Mouse (Mus musculus): ENCODE data around the gene Dnah6. TPM values are rescaled to one million over a fixed set of nuclear protein-coding genes. Genes with fewer than 3 reads are reported as not detected.
A peak's percentile ranks its signal among the peaks of the same experiment; 100 is the strongest.

Dnah6 gene
- polyA plus RNA-seq, 1 experiment from 2014 or later: 0.03 TPM

DNA sequence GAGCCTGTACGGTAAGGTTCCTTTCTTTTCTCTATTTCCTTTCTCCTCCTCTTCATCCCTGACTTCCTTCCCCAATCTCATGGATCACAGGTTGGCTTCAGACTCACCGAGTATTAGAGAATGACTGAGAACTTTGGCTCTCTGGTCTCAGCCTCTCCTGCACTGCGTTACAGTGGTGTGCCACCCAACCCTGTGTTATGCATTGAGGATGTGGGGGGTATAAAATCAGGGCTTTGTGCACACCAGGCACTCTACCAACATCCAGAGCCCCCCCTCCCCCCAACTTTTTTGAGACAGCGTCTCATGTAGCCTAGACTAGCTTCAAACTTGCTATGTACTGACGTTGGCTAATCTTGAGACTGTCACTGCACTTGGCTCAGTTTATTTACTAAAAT, 227.8 kb downstream of the Dnah6 start:
- ATAC-seq (replicated peaks; ENCODE audit: insufficient number of reproducible peaks, low FRiP score, low TSS enrichment): no peak
- Histone ChIP-seq H3K9ac (ENCODE audit: low read depth, low read length) (no peak overlapping the region), H3K27me3 (ENCODE audit: control insufficient read depth, insufficient read depth, low read length) (no peaks in the 10 kb centered on the region), H3K9me3 (replicated peaks; ENCODE audit: control insufficient read depth, low read length) (no peaks in the 10 kb centered on the region), H3K4me3 (ENCODE audit: low read depth, low read length) (no peak overlapping the region), H3K27ac (ENCODE audit: low read depth, low read length) (no peak overlapping the region), H3K4me2 (no peak overlapping the region), H3K36me3 (ENCODE audit: control insufficient read depth, insufficient read depth, low read length) (no peaks in the 10 kb centered on the region), H3K4me1 (ENCODE audit: control insufficient read depth, insufficient read depth, low read length) (no peaks in the 10 kb centered on the region)
- 76% methylated on average over 5 of the region's 5 CpGs for WGBS (ENCODE audit: insufficient replicate concordance)

DNA sequence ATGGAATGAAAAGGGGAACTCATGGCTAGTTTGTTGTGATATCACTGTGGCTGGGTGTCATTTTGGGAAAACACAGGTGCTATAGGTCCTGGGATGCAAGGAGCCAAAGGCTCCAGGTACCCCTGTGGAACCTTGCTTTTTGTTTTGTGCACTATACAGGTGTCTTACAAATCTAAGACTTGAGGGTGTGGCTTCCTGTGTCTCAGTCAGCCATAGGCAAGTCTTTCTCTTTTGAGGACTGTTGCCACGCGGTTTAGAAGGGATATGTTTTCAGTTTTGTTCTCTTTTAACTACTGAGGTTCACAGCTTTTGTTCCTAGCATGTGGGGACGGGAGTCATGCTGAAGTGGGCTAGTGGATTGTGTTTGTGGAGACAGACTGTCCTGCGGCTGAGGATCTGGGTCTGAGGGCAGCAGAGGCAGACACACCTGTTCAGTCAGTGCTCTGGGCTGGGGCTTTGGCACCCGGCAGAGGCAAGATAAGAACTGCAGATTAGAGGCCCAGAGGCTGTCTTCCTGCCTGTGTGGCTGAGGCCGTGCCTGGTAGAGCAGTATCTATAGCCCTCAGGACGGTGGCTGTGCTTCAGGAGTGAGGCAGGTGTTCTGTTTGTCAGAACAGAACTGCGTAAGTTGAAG, 228.3 kb downstream of the Dnah6 start:
- Histone ChIP-seq H3K36me3 (ENCODE audit: control insufficient read depth, insufficient read depth, low read length) (no peaks in the 10 kb centered on the region), H3K27ac (ENCODE audit: low read depth, low read length) (no peak overlapping the region), H3K4me3 (ENCODE audit: low read depth, low read length) (no peak overlapping the region), H3K27me3 (ENCODE audit: control insufficient read depth, insufficient read depth, low read length) (no peaks in the 10 kb centered on the region), H3K4me2 (no peak overlapping the region), H3K9me3 (replicated peaks; ENCODE audit: control insufficient read depth, low read length) (no peaks in the 10 kb centered on the region), H3K4me1 (ENCODE audit: control insufficient read depth, insufficient read depth, low read length) (no peaks in the 10 kb centered on the region), H3K9ac (ENCODE audit: low read depth, low read length) (no peak overlapping the region)
- WGBS (ENCODE audit: insufficient replicate concordance): 47% methylated on average over 8 of the region's 8 CpGs
- no peak for ATAC-seq (replicated peaks; ENCODE audit: insufficient number of reproducible peaks, low FRiP score, low TSS enrichment)

DNA sequence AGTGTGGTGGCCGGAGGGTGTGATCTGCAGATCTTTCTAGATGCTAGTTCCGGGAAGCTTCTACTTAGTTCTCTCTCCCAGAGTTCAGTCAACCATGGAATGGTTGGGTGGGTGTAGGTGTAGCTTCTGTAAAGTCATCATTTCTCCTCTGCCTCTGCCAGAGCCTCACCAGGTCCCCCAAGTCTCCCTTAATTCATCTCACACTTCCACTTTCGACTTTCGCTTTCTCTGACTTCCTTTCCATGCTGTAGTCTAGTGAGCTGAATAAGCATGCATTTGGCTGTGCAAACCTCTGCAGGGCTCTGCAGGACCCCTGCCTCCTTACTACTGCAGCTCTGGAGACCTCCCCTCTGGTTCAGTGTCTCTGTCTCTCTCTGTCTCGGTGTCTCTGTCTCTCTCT, 231.2 kb downstream of the Dnah6 start:
- no peak for ATAC-seq (replicated peaks; ENCODE audit: insufficient number of reproducible peaks, low FRiP score, low TSS enrichment)
- Histone ChIP-seq H3K27me3 (ENCODE audit: control insufficient read depth, insufficient read depth, low read length) (no peaks in the 10 kb centered on the region), H3K4me2 (no peak overlapping the region), H3K9ac (ENCODE audit: low read depth, low read length) (no peak overlapping the region), H3K27ac (ENCODE audit: low read depth, low read length) (no peak overlapping the region), H3K36me3 (ENCODE audit: control insufficient read depth, insufficient read depth, low read length) (no peaks in the 10 kb centered on the region), H3K4me1 (ENCODE audit: control insufficient read depth, insufficient read depth, low read length) (no peaks in the 10 kb centered on the region), H3K4me3 (ENCODE audit: low read depth, low read length) (no peak overlapping the region), H3K9me3 (replicated peaks; ENCODE audit: control insufficient read depth, low read length) (no peaks in the 10 kb centered on the region)
- 76% methylated on average over 5 of the region's 5 CpGs for WGBS (ENCODE audit: insufficient replicate concordance)

DNA sequence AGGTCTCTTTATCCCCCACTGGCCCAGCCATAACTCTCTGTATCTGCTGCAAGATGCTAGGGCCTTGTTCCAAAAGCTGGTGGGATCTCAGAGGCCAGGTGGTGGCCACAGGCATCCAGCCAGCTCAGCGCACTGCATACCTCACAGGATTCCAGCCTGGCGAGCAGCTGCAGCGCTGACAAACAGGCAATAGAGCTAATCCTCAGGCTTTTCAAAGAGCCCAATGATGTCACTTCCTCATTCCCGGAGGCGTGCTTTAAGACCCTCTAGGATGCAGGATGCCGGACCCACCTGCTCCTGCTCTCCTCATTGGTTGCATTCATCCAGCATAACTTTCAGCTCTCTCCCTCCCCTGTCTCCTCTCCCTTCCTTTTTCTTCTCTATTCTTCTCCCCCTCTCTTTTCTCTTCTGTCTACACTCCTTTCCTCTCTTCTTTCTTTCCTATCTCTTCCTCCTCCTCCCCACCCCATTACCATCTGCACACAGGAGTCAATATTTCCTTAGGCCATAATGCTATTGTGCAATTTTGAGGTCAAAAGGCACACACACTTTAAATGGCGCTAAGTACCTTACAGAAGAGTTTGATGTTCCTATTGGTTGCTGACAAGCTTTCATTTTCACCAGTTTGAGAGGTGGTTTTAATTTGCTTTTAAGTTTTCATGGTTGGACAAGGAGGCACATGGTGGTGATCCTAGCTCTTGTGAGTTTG, 232.3 kb downstream of the Dnah6 start:
- no peak overlapping the region for H3K4me3 ChIP-seq (ENCODE audit: low read depth, low read length)
- H3K27ac ChIP-seq (ENCODE audit: low read depth, low read length): no peak overlapping the region
- H3K36me3 ChIP-seq (ENCODE audit: control insufficient read depth, insufficient read depth, low read length): no peaks in the 10 kb centered on the region
- H3K4me1 ChIP-seq (ENCODE audit: control insufficient read depth, insufficient read depth, low read length): no peaks in the 10 kb centered on the region
- no peak for ATAC-seq (replicated peaks; ENCODE audit: insufficient number of reproducible peaks, low FRiP score, low TSS enrichment)
- H3K27me3 ChIP-seq (ENCODE audit: control insufficient read depth, insufficient read depth, low read length): no peaks in the 10 kb centered on the region
- H3K4me2 ChIP-seq: no peak overlapping the region
- 40% methylated on average over 7 of the region's 7 CpGs for WGBS (ENCODE audit: insufficient replicate concordance)
- no peak overlapping the region for H3K9ac ChIP-seq (ENCODE audit: low read depth, low read length)
- H3K9me3 ChIP-seq (replicated peaks; ENCODE audit: control insufficient read depth, low read length): no peaks in the 10 kb centered on the region

DNA sequence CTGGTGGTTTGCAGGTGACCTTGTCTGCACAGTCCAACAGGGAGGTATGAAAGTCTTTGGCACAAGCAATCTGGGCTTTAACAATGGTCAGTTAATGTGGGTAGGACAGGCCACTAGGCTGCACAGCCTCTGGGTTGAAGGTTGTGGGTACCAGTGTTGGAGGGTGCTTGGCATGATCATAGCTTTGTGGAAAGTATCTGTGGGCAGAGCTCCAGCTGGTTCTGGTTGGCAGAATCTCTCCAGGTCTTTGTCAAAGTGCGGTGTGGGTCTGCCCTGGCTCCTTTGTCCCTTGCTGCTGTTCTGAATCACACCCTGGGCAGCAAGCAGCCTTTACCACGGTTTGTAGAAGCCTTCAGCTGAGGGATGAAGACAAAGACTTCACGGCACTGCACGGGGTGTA, 238.9 kb downstream of the Dnah6 start:
- Histone ChIP-seq H3K4me1 (ENCODE audit: control insufficient read depth, insufficient read depth, low read length) (0 out of 2 replicates have a peak, but pooled peaks cover 9% of the 10 kb centered on the region), H3K4me3 (ENCODE audit: low read depth, low read length) (no peak overlapping the region), H3K27me3 (ENCODE audit: control insufficient read depth, insufficient read depth, low read length) (no peaks in the 10 kb centered on the region), H3K36me3 (ENCODE audit: control insufficient read depth, insufficient read depth, low read length) (no peaks in the 10 kb centered on the region), H3K27ac (ENCODE audit: low read depth, low read length) (no peak overlapping the region), H3K9me3 (replicated peaks; ENCODE audit: control insufficient read depth, low read length) (no peaks in the 10 kb centered on the region), H3K4me2 (no peak overlapping the region), H3K9ac (ENCODE audit: low read depth, low read length) (no peak overlapping the region)
- ATAC-seq (replicated peaks; ENCODE audit: insufficient number of reproducible peaks, low FRiP score, low TSS enrichment): no peak
- WGBS (ENCODE audit: insufficient replicate concordance): 78% methylated on average over 4 of the region's 4 CpGs

DNA sequence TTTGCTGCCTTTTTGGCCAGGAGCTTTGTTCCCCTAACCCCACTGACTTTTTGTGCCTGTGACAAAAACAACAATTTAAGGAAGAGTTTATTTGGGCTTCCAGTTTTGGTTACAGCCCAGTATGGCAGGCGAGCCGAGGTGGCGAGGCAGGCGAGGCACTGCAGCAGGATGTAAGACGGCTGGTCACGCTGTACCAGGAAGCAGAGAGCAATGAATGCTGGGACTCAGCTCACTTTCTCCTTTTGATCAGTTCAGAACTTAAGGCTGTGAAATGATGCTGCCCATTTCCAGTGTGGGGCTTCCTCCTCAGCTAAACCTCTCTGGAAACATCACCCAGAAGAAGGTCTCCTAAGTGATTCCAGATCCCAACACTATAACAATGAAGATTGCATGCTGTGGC, 239.6 kb downstream of the Dnah6 start:
- no peak overlapping the region for H3K9ac ChIP-seq (ENCODE audit: low read depth, low read length)
- no peaks in the 10 kb centered on the region for H3K36me3 ChIP-seq (ENCODE audit: control insufficient read depth, insufficient read depth, low read length)
- ATAC-seq (replicated peaks; ENCODE audit: insufficient number of reproducible peaks, low FRiP score, low TSS enrichment): no peak
- H3K4me2 ChIP-seq: no peak overlapping the region
- 59% methylated on average over 6 of the region's 6 CpGs for WGBS (ENCODE audit: insufficient replicate concordance)
- no peaks in the 10 kb centered on the region for H3K9me3 ChIP-seq (replicated peaks; ENCODE audit: control insufficient read depth, low read length)
- H3K4me1 ChIP-seq (ENCODE audit: control insufficient read depth, insufficient read depth, low read length): 0 out of 2 replicates have a peak, but pooled peaks cover 9% of the 10 kb centered on the region
- no peak overlapping the region for H3K27ac ChIP-seq (ENCODE audit: low read depth, low read length)
- H3K27me3 ChIP-seq (ENCODE audit: control insufficient read depth, insufficient read depth, low read length): no peaks in the 10 kb centered on the region
- H3K4me3 ChIP-seq (ENCODE audit: low read depth, low read length): no peak overlapping the region

DNA sequence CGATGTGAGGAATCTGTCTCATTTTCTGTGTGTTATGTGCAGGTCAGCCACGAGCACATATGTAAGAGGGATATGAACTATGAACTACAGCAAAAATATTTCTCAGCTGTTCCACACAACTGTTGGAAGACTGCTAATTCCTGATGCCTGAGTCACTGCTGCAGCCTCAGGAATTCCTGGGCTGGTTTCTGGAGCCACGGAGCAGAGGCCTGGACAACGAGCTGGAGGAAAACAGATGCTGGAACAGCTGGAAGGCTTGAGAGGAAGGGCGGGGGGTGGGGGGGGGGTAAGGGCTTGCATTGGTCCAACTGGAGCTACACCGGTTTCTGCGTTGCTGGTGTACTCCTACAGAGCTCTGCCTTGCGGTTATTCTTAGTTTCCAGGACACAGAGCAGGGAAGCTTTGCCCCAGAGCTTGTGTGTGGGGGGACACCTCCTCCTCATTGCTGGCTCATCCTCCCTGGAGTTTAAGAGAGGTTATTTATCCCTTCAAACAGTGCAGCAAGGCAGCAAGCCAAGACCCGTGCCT, 240.3 kb downstream of the Dnah6 start:
- peak overlapping the region; percentile 32 for H3K4me2 ChIP-seq
- H3K9me3 ChIP-seq (replicated peaks; ENCODE audit: control insufficient read depth, low read length): no peaks in the 10 kb centered on the region
- WGBS (ENCODE audit: insufficient replicate concordance): 22% methylated on average over 9 of the region's 9 CpGs
- H3K27ac ChIP-seq (ENCODE audit: low read depth, low read length): no peak overlapping the region
- no peak overlapping the region for H3K9ac ChIP-seq (ENCODE audit: low read depth, low read length)
- 0 out of 2 replicates have a peak, but pooled peaks cover 9% of the 10 kb centered on the region for H3K4me1 ChIP-seq (ENCODE audit: control insufficient read depth, insufficient read depth, low read length)
- no peak overlapping the region for H3K4me3 ChIP-seq (ENCODE audit: low read depth, low read length)
- H3K27me3 ChIP-seq (ENCODE audit: control insufficient read depth, insufficient read depth, low read length): no peaks in the 10 kb centered on the region
- ATAC-seq (replicated peaks; ENCODE audit: insufficient number of reproducible peaks, low FRiP score, low TSS enrichment): peak; percentile 52
- H3K36me3 ChIP-seq (ENCODE audit: control insufficient read depth, insufficient read depth, low read length): no peaks in the 10 kb centered on the region

DNA sequence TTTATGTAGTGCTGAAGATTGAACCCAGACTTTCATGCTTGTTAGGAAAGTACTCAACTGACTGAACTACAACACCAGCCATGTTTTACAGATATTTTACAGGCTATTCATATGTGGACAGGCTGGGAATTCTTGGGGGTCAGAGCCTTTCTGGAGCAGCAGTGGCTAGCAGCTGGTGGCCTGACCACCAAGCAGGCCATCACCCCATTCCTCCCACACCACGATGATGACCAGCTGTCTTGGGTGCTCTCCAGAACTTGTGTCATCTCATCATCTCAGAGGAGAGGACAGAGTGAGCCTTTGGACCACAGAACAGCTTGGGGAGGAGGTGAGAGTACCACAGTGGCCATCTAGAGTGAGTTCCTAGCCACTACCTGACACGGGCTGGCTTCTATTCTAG, 244.6 kb downstream of the Dnah6 start:
- ATAC-seq (replicated peaks; ENCODE audit: insufficient number of reproducible peaks, low FRiP score, low TSS enrichment): no peak
- Histone ChIP-seq H3K36me3 (ENCODE audit: control insufficient read depth, insufficient read depth, low read length) (no peaks in the 10 kb centered on the region), H3K4me2 (no peak overlapping the region), H3K4me3 (ENCODE audit: low read depth, low read length) (no peak overlapping the region), H3K9me3 (replicated peaks; ENCODE audit: control insufficient read depth, low read length) (no peaks in the 10 kb centered on the region), H3K27ac (ENCODE audit: low read depth, low read length) (no peak overlapping the region), H3K4me1 (ENCODE audit: control insufficient read depth, insufficient read depth, low read length) (0 out of 2 replicates have a peak, but pooled peaks cover 6% of the 10 kb centered on the region), H3K27me3 (ENCODE audit: control insufficient read depth, insufficient read depth, low read length) (no peaks in the 10 kb centered on the region), H3K9ac (ENCODE audit: low read depth, low read length) (no peak overlapping the region)
- 68% methylated on average over 2 of the region's 2 CpGs for WGBS (ENCODE audit: insufficient replicate concordance)
